Mouse (Mus musculus) hindbrain, embryonic 11.5 days (tissue): ENCODE results near the gene Stra6. TPM values are rescaled to one million over a fixed set of nuclear protein-coding genes. Genes with fewer than 3 reads are reported as not detected.

Source experiments
- ATAC-seq: fragments of 200-750 bp; cut with Nextera tagmentation; 2 replicates; pipeline ENCODE4 v1.8.0; 2017; ENCODE audit warnings: mild to moderate bottlenecking, moderate TSS enrichment, moderate library complexity; ENCODE audit not compliant: low FRiP score
- DNase-seq: peaks from one replicate; pipeline ENCODE4 v3.0.0-alpha.2; 2015; ENCODE audit warnings: low spot score
- H3K27ac ChIP-seq: fragments of 300-500 bp; sonication (generic); 2 replicates; pipeline ENCODE4 v1.5.1; 2014; ENCODE audit warnings: mild to moderate bottlenecking, low read depth, low read length
- H3K27me3 ChIP-seq: fragments of 300-500 bp; sonication (generic); 2 replicates; pipeline ENCODE4 v1.6.1; 2014; ENCODE audit warnings: mild to moderate bottlenecking, low read length, moderate library complexity, mixed read lengths; ENCODE audit not compliant: control insufficient read depth, insufficient read depth
- H3K36me3 ChIP-seq: fragments of 300-500 bp; sonication (generic); 2 replicates; pipeline ENCODE4 v1.6.1; 2014; ENCODE audit warnings: mild to moderate bottlenecking, low read length, moderate library complexity, mixed read lengths; ENCODE audit not compliant: control insufficient read depth, insufficient read depth
- H3K4me1 ChIP-seq: fragments of 300-500 bp; sonication (generic); replicated peaks from 2 replicates; pipeline ENCODE4 v1.6.1; 2014; ENCODE audit warnings: low read length, mixed read lengths; ENCODE audit not compliant: control insufficient read depth, insufficient read depth
- H3K4me2 ChIP-seq: fragments of 300-500 bp; sonication (generic); replicated peaks from 2 replicates; pipeline ENCODE4 v1.6.1; 2014; ENCODE audit warnings: mild to moderate bottlenecking, low read depth, low read length
- H3K4me3 ChIP-seq: fragments of 300-500 bp; sonication (generic); 2 replicates; pipeline ENCODE4 v1.5.1; 2014; ENCODE audit warnings: low read depth, low read length
- H3K9ac ChIP-seq: fragments of 300-500 bp; sonication (generic); 2 replicates; pipeline ENCODE4 v1.6.1; 2014; ENCODE audit warnings: low read depth, low read length
- H3K9me3 ChIP-seq: fragments of 300-500 bp; sonication (generic); 2 replicates; pipeline ENCODE4 v1.6.1; 2016; ENCODE audit warnings: low read length; ENCODE audit not compliant: control insufficient read depth
- WGBS: fragments of 180-500 bp; shearing (Covaris S2); extraction: QIAGEN DNeasy Blood & Tissue Kit; methylation state at CpG from one replicate; pipeline ENCODE4 v1.1.7; 2014; 5-methylcytosine and 5-hydroxymethylcytosine counted together
- polyA plus RNA-seq: library from polyadenylated mRNA; unstranded; fragments of >200 nt; fragmentation: Nextera tagmentation; extraction: Ambion mirVana; gene quantifications from 2 replicates; pipeline ENCODE4 v1.2.1, GENCODE M21; 2014

Stra6 gene
- 8.2 and 12.7 TPM in 2 replicates for polyA plus RNA-seq

DNA sequence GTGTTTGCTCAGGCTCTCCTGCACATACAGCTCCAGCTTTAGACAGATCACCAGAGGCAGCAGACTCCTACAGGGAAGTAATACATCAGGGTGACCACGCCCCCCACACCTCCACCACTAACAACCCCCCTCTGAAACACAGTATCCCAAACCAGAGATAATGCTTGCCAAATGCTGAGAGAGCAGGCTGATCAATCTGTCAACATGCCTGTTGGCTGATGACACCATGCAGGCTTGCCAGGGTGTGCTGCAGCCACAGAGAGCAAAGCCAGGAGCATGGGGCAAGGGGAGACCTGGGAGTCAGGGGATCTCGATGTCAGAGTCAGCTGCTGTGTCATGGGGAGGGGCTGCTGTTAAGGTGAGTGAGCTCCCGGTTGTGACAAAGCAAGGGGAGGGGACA, at the start of gene Stra6:
Stra6 (plus strand) TSS at position 258 of the 400 bp plus-strand sequence.
- no peaks in the 10 kb centered on the region for H3K27me3 ChIP-seq
- H3K4me1 ChIP-seq: peaks cover 4% of the 10 kb centered on the region; the same call in 1 of the 2 replicates
- no peak within 1 kb of the TSS for H3K4me2 ChIP-seq
- no peak for DNase-seq
- H3K9me3 ChIP-seq: no peaks in the 10 kb centered on the region
- no peaks in the 10 kb centered on the region for H3K36me3 ChIP-seq
- no peak for ATAC-seq
- H3K9ac ChIP-seq: no peak within 1 kb of the TSS
- WGBS: 24% methylated on average over 3 of the region's 3 CpGs
- H3K4me3 ChIP-seq: no peak within 1 kb of the TSS
- H3K27ac ChIP-seq: no peak within 1 kb of the TSS

DNA sequence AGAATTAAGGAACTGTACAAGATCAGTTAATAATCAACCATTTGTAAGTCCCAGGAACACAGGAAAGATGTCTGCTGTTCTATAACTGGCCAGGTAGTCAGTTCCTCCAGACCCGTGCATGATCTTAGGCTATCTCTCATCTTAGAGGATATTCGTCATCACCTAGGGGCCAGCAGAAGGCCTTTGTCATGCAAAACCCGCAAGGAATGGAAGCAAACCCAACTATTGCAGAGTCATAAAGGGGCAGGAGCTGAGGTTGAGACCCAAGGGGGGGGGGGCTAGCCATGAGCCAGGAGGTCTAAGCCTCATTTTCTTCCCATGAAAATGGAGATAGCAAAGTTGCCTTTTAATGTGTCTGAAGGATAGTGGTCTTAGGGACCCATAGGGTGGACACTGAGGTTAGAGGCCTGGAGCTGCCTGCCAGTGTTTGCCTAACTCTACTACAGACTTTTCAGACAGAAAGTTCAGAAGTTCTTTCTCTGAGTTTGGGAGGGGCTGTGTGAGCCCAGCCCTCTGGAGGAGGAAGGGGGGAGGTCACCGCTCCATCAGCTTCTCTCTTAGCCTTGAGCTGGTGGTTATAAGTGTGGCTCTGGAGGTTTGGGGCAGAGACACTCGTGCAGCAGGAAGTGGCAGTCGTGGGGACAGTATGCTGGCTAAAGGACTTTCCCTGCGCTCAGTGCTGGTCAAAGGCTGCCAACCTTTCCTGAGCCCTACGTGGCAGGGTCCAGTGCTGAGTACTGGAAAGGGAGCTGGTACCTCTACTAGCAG, 49.0 kb upstream of the Stra6 start:
- Histone ChIP-seq H3K4me1 (no peaks in the 10 kb centered on the region; the same call in 1 of the 2 replicates), H3K27me3 (no peaks in the 10 kb centered on the region), H3K9ac (no peak overlapping the region), H3K36me3 (no peaks in the 10 kb centered on the region), H3K4me3 (no peak overlapping the region), H3K4me2 (no peak overlapping the region), H3K27ac (no peak overlapping the region), H3K9me3 (no peaks in the 10 kb centered on the region)
- no peak for ATAC-seq
- 64% methylated on average over 8 of the region's 8 CpGs for WGBS
- no peak for DNase-seq

GRCm38 (mm10) chr9:58015856-58016255, 47.7 kb upstream of the Stra6 start:
- Histone ChIP-seq H3K9me3 (no peaks in the 10 kb centered on the region), H3K36me3 (no peaks in the 10 kb centered on the region), H3K4me2 (no peak overlapping the region), H3K27ac (no peak overlapping the region), H3K9ac (no peak overlapping the region), H3K4me1 (no peaks in the 10 kb centered on the region; the same call in 1 of the 2 replicates), H3K4me3 (no peak overlapping the region), H3K27me3 (no peaks in the 10 kb centered on the region)
- ATAC-seq (no peak), DNase-seq (no peak)
- 89% methylated on average over 6 of the region's 6 CpGs for WGBS

- no peaks in the 10 kb centered on the region for H3K9me3 ChIP-seq
- no peaks in the 10 kb centered on the region for H3K4me1 ChIP-seq
- no peak overlapping the region for H3K27ac ChIP-seq
- WGBS: 80% methylated on average over 3 of the region's 3 CpGs
- no peak overlapping the region for H3K4me3 ChIP-seq
- DNase-seq (no peak), ATAC-seq (no peak)
- H3K36me3 ChIP-seq: no peaks in the 10 kb centered on the region
- H3K9ac ChIP-seq: no peak overlapping the region
- H3K27me3 ChIP-seq: no peaks in the 10 kb centered on the region
- H3K4me2 ChIP-seq: no peak overlapping the region
Measured at GRCm38 (mm10) chr9:58016962-58017361, 46.6 kb upstream of the Stra6 start.

DNA sequence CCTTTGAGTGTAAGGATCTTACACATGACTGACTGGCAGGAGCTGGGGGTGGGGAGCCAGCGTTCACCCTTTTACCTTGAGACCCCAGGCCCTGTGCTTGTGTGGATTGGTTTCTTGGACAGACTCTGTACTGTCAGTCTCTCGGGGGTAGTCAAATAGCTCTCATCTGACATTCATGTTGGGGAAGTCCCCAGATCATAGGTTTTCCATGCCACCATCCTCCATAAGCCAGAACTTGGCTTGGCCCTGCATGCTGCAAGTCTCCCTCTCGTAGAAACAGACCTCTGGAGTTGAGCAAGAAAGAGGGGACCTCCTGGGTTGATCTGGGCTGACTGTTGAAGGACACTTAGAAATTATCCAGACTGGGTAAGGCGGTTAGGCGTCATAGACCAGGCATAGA, 45.2 kb upstream of the Stra6 start:
- no peak for ATAC-seq
- Histone ChIP-seq H3K27ac (no peak overlapping the region), H3K9me3 (no peaks in the 10 kb centered on the region), H3K27me3 (no peaks in the 10 kb centered on the region), H3K36me3 (no peaks in the 10 kb centered on the region), H3K9ac (no peak overlapping the region), H3K4me2 (no peak overlapping the region), H3K4me1 (no peaks in the 10 kb centered on the region), H3K4me3 (no peak overlapping the region)
- WGBS: 78% methylated on average over 5 of the region's 5 CpGs
- DNase-seq: no peak

- Histone ChIP-seq H3K4me3 (no peak overlapping the region), H3K27ac (no peak overlapping the region), H3K36me3 (no peaks in the 10 kb centered on the region), H3K4me2 (no peak overlapping the region), H3K27me3 (no peaks in the 10 kb centered on the region), H3K9ac (no peak overlapping the region), H3K9me3 (no peaks in the 10 kb centered on the region), H3K4me1 (no peaks in the 10 kb centered on the region)
- WGBS: 93% methylated on average over 9 of the region's 9 CpGs
- DNase-seq: no peak
- ATAC-seq: no peak
Measured at GRCm38 (mm10) chr9:58025995-58026394, 37.6 kb upstream of the Stra6 start.

- DNase-seq (no peak), ATAC-seq (no peak)
- H3K27ac ChIP-seq: no peak overlapping the region
- no peaks in the 10 kb centered on the region for H3K27me3 ChIP-seq
- H3K4me1 ChIP-seq: no peaks in the 10 kb centered on the region
- no peak overlapping the region for H3K9ac ChIP-seq
- no peaks in the 10 kb centered on the region for H3K36me3 ChIP-seq
- no peaks in the 10 kb centered on the region for H3K9me3 ChIP-seq
- no peak overlapping the region for H3K4me2 ChIP-seq
- 64% methylated on average over 2 of the region's 2 CpGs for WGBS
- H3K4me3 ChIP-seq: no peak overlapping the region
Measured at GRCm38 (mm10) chr9:58027426-58028180, 36.0 kb upstream of the Stra6 start.

DNA sequence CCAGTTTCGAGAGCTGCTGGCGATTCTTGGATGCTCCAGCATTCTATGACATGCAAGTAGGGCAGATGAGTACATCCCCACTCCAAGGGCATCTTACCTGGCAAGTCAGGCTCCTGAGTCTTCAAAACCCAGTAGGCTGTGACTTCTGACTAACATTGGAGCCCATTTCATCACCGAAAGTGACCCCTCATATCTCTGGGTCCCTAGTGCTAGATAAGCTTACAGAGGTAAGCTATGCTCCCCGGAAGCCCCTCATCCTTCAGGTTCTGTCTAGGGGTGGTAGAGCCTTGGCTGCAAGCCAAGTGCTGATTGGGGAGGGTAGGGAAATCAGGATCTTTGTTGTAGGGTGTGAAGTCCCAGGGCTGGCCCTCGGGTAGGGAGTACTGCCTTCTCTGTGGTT, 34.7 kb upstream of the Stra6 start:
- no peaks in the 10 kb centered on the region for H3K9me3 ChIP-seq
- H3K4me1 ChIP-seq: no peaks in the 10 kb centered on the region
- H3K4me2 ChIP-seq: no peak overlapping the region
- no peak overlapping the region for H3K4me3 ChIP-seq
- no peak for ATAC-seq
- H3K27me3 ChIP-seq: no peaks in the 10 kb centered on the region
- no peak overlapping the region for H3K9ac ChIP-seq
- no peak overlapping the region for H3K27ac ChIP-seq
- H3K36me3 ChIP-seq: no peaks in the 10 kb centered on the region
- DNase-seq: no peak
- WGBS: 84% methylated on average over 5 of the region's 5 CpGs

DNA sequence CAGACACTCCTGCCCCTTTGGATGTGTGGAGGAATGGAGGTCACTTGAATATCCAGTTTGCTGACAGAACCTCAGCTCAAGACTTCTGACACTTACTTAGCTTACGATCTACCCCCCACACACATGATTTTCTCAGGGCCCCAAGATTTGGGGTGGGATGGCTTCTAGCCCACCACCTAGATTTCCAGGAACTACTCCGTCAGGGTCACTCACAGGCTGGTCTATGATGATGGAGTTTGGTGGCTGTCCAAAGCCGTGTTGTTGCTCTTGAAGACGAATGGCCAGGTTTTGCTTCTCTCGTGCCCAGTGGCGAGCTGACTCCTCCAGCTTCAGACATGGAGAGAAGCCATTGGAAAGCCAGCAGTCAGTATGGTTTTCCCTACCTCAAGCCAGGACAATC, 34.0 kb upstream of the Stra6 start:
- 92% methylated on average over 6 of the region's 6 CpGs for WGBS
- no peak overlapping the region for H3K27ac ChIP-seq
- no peak overlapping the region for H3K4me3 ChIP-seq
- no peaks in the 10 kb centered on the region for H3K4me1 ChIP-seq
- H3K36me3 ChIP-seq: no peaks in the 10 kb centered on the region
- no peak for DNase-seq
- H3K4me2 ChIP-seq: no peak overlapping the region
- no peaks in the 10 kb centered on the region for H3K9me3 ChIP-seq
- H3K27me3 ChIP-seq: no peaks in the 10 kb centered on the region
- no peak for ATAC-seq
- no peak overlapping the region for H3K9ac ChIP-seq
